Mouse (Mus musculus) liver, embryonic 16.5 days (tissue): ENCODE results near the gene Tulp2. TPM values are rescaled to one million over a fixed set of nuclear protein-coding genes. Genes with fewer than 3 reads are reported as not detected.
A peak's percentile ranks its signal among the peaks of the same experiment; 100 is the strongest.
"Not testable (repeated sequence)": the region's sequence is repeated elsewhere in the genome, so short reads cannot be mapped to it uniquely, and the experiment has no call there.

Experiments used
- ATAC-seq: fragments of 200-750 bp; cut with Nextera tagmentation; 2 replicates; pipeline ENCODE4 v1.8.0; 2017; ENCODE audit warnings: low read depth, mild to moderate bottlenecking, moderate number of reproducible peaks, moderate library complexity
- H3K27ac ChIP-seq: fragments of 300-500 bp; sonication (generic); 2 replicates; pipeline ENCODE4 v1.5.1; 2014; ENCODE audit warnings: mild to moderate bottlenecking, low read length
- H3K27me3 ChIP-seq: fragments of 300-500 bp; sonication (generic); 2 replicates; pipeline ENCODE4 v1.6.1; 2014; ENCODE audit warnings: low read depth, low read length, mixed read lengths; ENCODE audit not compliant: control insufficient read depth, insufficient read depth
- H3K36me3 ChIP-seq: fragments of 300-500 bp; sonication (generic); 2 replicates; pipeline ENCODE4 v1.6.1; 2014; ENCODE audit warnings: mild to moderate bottlenecking; ENCODE audit not compliant: control insufficient read depth, insufficient read depth
- H3K4me1 ChIP-seq: fragments of 300-500 bp; sonication (generic); 2 replicates; pipeline ENCODE4 v1.6.1; 2014; ENCODE audit warnings: low read depth, low read length, mixed read lengths; ENCODE audit not compliant: control insufficient read depth
- H3K4me2 ChIP-seq: fragments of 300-500 bp; sonication (generic); 2 replicates; pipeline ENCODE4 v1.6.1; 2014; ENCODE audit warnings: low read depth, low read length, mixed read lengths
- H3K4me3 ChIP-seq: fragments of 300-500 bp; sonication (generic); 2 replicates; pipeline ENCODE4 v1.5.1; 2014; ENCODE audit warnings: low read depth, mild to moderate bottlenecking, low read length
- H3K9ac ChIP-seq: fragments of 300-500 bp; sonication (generic); 2 replicates; pipeline ENCODE4 v1.6.1; 2014; ENCODE audit warnings: low read depth, low read length
- H3K9me3 ChIP-seq: fragments of 300-500 bp; sonication (generic); replicated peaks from 2 replicates; pipeline ENCODE4 v1.6.1; 2016; ENCODE audit warnings: low read length; ENCODE audit not compliant: control insufficient read depth
- WGBS: fragments of 180-500 bp; shearing (Covaris S2); extraction: QIAGEN DNeasy Blood & Tissue Kit; methylation state at CpG from one replicate; pipeline ENCODE4 v1.1.7; 2014; ENCODE audit not compliant: insufficient replicate concordance; 5-methylcytosine and 5-hydroxymethylcytosine counted together
- polyA plus RNA-seq: library from polyadenylated mRNA; unstranded; fragments of >200 nt; fragmentation: Nextera tagmentation; extraction: Ambion mirVana; gene quantifications from 2 replicates; pipeline ENCODE4 v1.2.1, GENCODE M21; 2015

Tulp2 gene
- polyA plus RNA-seq, 1 experiment from 2014 or later, result 0.41 TPM

DNA sequence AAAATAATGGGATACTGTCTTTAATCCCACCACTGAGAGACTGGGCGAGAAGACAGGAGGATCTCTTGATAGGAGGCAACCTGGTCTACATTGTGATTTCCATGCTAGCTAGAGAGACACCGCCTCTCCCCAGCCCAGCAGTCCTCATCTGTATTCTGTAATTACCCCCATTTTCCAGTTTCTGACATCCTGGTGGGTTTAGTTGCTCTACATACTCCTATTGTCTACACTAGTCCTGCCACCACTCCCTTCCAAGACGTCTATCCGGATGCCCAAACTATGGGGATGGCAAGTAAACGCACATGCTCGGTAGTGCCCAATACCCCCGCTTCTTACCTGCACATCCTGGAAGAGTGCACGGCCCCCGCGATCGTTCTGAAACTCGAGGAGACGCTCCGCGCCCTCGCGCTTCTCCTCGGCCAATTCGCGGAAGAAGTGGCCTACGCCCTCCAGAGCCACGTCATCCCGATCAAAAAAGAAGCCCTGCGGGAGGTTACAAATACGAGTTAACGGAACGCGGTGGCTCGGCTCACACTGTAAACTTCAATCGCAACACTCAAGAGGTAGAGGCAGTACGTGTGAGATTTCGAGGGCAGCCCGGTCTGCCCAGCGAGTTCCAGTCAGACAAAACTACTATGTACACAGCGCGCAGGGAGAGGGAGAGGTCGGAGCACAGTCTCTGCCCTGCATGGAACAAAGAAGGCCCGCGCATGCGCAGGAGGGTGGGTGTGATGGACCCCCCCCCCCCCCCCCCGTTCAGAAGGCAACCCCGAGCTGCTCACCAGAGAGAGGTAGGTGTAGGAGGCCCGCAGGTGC, 22.7 kb upstream of the Tulp2 start:
- Histone ChIP-seq H3K4me2 (peak overlapping the region; percentile 84), H3K27ac (peak overlapping the region; percentile 93), H3K4me3 (peak overlapping the region; percentile 70), H3K4me1 (peaks cover 50% of the 10 kb centered on the region), H3K9ac (peak overlapping the region; percentile 71), H3K9me3 (no peaks in the 10 kb centered on the region), H3K36me3 (peaks cover 29% of the 10 kb centered on the region), H3K27me3 (no peaks in the 10 kb centered on the region)
- 1% methylated on average over 41 of the region's 43 CpGs for WGBS
- ATAC-seq, result peak; percentile 28

- peak; percentile 88 for ATAC-seq
- Histone ChIP-seq H3K4me3 (peak within 1 kb of the TSS; percentile 70), H3K4me1 (peaks cover 50% of the 10 kb centered on the region), H3K36me3 (peaks cover 29% of the 10 kb centered on the region), H3K27ac (peak within 1 kb of the TSS; percentile 99), H3K4me2 (peak within 1 kb of the TSS; percentile 84), H3K9ac (peak within 1 kb of the TSS; percentile 71)
- H3K9me3 ChIP-seq, H3K27me3 ChIP-seq: not testable (repeated sequence)
- under 1% methylated on average over 35 of the region's 37 CpGs for WGBS
These were observed 22.0 kb upstream of the Tulp2 start, which contains the start of gene Ftl1 for GRCm38 (mm10) chr7:45459564-45460140. TSS of gene Ftl1 (minus strand) at chr7:45459884.

DNA sequence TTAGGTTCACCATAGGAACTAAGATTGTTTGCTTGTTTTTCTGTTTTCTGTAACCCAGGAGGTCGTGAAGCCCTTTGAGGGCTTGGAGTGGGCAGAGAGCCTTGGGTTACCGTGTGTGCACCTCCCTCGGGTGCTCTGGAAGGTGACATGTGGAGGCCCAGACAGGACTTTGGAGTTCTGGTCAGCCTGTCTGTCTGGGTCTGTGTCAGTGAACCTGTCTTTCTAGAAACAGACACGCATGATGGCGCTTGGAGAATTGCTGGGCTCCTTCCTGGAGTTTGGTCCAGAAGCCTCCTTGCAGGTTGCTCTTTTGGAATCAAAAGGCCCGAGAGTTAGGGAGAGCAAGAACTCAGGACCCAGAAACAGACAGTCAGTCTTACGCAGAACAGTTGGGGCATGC, 21.3 kb upstream of the Tulp2 start:
- peak overlapping the region; percentile 99 for H3K27ac ChIP-seq
- no peak for ATAC-seq
- peaks cover 53% of the 10 kb centered on the region for H3K4me1 ChIP-seq
- peaks cover 31% of the 10 kb centered on the region for H3K36me3 ChIP-seq
- no peaks in the 10 kb centered on the region for H3K9me3 ChIP-seq
- no peaks in the 10 kb centered on the region for H3K27me3 ChIP-seq
- H3K9ac ChIP-seq, result peak overlapping the region; percentile 70
- 26% methylated on average over 7 of the region's 7 CpGs for WGBS
- H3K4me3 ChIP-seq, result peak overlapping the region; percentile 70
- peak overlapping the region; percentile 79 for H3K4me2 ChIP-seq

GRCm38 (mm10) chr7:45460860-45461314, 20.8 kb upstream of the Tulp2 start:
- Histone ChIP-seq H3K27ac (peak overlapping the region; percentile 99), H3K4me1 (peaks cover 58% of the 10 kb centered on the region), H3K9ac (peak overlapping the region; percentile 70), H3K9me3 (no peaks in the 10 kb centered on the region), H3K36me3 (peaks cover 31% of the 10 kb centered on the region), H3K4me2 (peak overlapping the region; percentile 79), H3K4me3 (peak overlapping the region; percentile 70), H3K27me3 (no peaks in the 10 kb centered on the region)
- 2% methylated on average over 13 of the region's 13 CpGs for WGBS
- ATAC-seq, result peak; percentile 70

DNA sequence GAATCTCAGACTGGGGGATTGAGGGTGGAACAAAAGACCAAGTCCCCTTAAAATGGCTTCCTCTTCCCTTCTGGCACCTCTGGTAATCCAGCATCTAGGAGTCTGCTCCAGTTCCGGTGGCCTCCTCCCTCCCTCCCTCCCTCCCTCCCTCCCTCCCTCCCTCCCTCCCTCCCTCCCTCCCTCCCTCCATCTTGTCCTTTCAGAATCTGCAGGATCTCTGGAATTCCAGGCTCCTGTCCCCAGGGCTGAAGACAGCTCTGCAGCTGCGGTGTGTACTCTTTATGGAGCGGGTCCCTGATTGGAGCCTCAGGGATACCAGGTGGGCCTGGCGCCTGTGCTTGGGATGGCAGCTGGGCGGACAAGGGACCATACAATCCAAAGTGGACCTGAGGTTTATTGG, 20.4 kb upstream of the Tulp2 start:
- H3K4me3 ChIP-seq, result peak overlapping the region; percentile 70
- H3K27ac ChIP-seq, result peak overlapping the region; percentile 99
- 50% methylated on average over 5 of the region's 5 CpGs for WGBS
- peak overlapping the region; percentile 79 for H3K4me2 ChIP-seq
- no peaks in the 10 kb centered on the region for H3K9me3 ChIP-seq
- peaks cover 31% of the 10 kb centered on the region for H3K36me3 ChIP-seq
- H3K4me1 ChIP-seq, result peaks cover 58% of the 10 kb centered on the region
- peak overlapping the region; percentile 70 for H3K9ac ChIP-seq
- peak; percentile 8 for ATAC-seq
- no peaks in the 10 kb centered on the region for H3K27me3 ChIP-seq

DNA sequence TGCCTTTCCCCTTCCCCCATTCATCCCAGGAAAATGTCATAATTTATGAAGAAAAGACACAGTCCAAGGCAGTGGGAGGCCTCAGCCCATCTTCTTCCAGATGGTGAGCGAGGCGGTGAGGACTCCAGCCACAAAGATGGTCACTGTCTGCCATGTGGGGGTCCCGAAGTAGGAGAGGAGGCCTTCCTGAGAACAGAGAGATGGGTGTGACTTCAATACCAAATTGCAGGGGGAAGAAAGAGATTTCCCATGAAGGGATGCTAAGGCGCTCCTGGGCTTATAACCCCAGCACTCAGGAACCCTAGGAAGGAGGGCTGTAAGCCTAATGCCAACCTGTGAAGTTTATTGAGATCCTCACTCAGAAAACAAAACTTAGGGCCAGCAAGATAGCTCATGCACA, 19.9 kb upstream of the Tulp2 start:
- ATAC-seq, result no peak
- H3K9me3 ChIP-seq, result no peaks in the 10 kb centered on the region
- WGBS, result 88% methylated on average over 4 of the region's 4 CpGs
- H3K36me3 ChIP-seq, result peaks cover 31% of the 10 kb centered on the region
- H3K27me3 ChIP-seq, result no peaks in the 10 kb centered on the region
- peak overlapping the region; percentile 99 for H3K27ac ChIP-seq
- H3K4me2 ChIP-seq, result peak overlapping the region; percentile 79; the same call in 1 of the 2 replicates
- H3K4me1 ChIP-seq, result peaks cover 54% of the 10 kb centered on the region
- H3K9ac ChIP-seq, result peak overlapping the region; percentile 52; the same call in 1 of the 2 replicates
- peak overlapping the region; percentile 35 for H3K4me3 ChIP-seq

DNA sequence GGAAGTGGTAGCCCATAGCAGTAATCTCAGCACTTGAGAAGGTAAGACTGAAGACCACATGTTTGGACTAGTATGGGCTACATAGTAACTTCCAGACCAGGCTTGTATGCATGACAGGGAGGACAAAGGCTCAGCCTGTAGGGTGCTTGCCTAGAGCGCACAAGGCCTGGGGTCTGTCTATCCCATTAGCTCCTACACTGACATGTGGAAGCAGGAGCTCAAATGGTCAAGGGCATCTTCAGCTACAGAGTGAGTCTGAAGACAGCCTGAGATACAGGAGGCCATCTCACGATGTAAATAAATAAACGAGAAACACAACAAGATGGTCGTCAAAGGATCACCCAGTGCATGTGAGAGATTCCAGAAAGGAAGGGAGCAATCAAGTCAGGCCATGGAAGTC, 19.4 kb upstream of the Tulp2 start:
- Histone ChIP-seq H3K27me3 (no peaks in the 10 kb centered on the region), H3K9me3 (no peaks in the 10 kb centered on the region), H3K4me2 (no peak overlapping the region), H3K9ac (no peak overlapping the region), H3K4me3 (no peak overlapping the region), H3K36me3 (peaks cover 27% of the 10 kb centered on the region), H3K27ac (peak overlapping the region; percentile 99; the same call in 1 of the 2 replicates), H3K4me1 (peaks cover 54% of the 10 kb centered on the region)
- WGBS, result 77% methylated on average over 4 of the region's 4 CpGs
- ATAC-seq, result no peak

DNA sequence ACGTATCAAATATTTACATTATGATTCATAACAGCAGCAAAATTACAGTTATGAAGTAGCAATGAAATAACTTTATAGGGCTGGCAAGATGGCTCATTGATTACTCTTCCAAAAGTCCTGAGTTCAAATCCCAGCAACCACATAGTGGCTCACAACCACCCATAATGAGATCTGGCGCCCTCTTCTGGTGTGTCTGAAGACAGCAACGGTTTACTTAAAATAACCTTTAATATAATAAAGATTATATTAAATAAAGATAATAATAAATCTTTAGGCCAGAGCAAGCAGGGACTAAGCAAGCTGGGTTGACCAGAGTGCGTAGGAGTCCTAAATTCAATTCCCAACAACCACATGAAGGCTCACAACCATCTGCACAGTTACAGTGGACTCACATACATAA, 18.8 kb upstream of the Tulp2 start:
- Histone ChIP-seq H3K4me1 (peaks cover 49% of the 10 kb centered on the region), H3K36me3 (peaks cover 21% of the 10 kb centered on the region)
- H3K4me2 ChIP-seq, H3K4me3 ChIP-seq, H3K27ac ChIP-seq, H3K9ac ChIP-seq, H3K27me3 ChIP-seq, H3K9me3 ChIP-seq, ATAC-seq: not testable (repeated sequence)
- WGBS, result 70% methylated on average over 4 of the region's 4 CpGs
